Mouse (Mus musculus) stomach, embryonic 15.5 days (tissue): Measurements from ENCODE around the gene Metrn. TPM values are rescaled to one million over a fixed set of nuclear protein-coding genes. Genes with fewer than 3 reads are reported as not detected.

ENCODE experiments used
- ATAC-seq: fragments of 200-750 bp; cut with Nextera tagmentation; 2 replicates; pipeline ENCODE4 v1.8.0; 2017; ENCODE audit warnings: low read depth, moderate number of reproducible peaks, moderate TSS enrichment; ENCODE audit not compliant: insufficient read depth, low FRiP score
- H3K27ac ChIP-seq: fragments of 300-500 bp; sonication (generic); 2 replicates; pipeline ENCODE4 v1.5.1; 2015; ENCODE audit warnings: mild to moderate bottlenecking, inconsistent platforms
- H3K27me3 ChIP-seq: fragments of 300-500 bp; sonication (generic); replicated peaks from 2 replicates; pipeline ENCODE4 v1.6.1; 2015; ENCODE audit warnings: inconsistent platforms
- H3K36me3 ChIP-seq: fragments of 300-500 bp; sonication (generic); 2 replicates; pipeline ENCODE4 v1.6.1; 2015; ENCODE audit warnings: inconsistent platforms
- H3K4me1 ChIP-seq: fragments of 300-500 bp; sonication (generic); 2 replicates; pipeline ENCODE4 v1.6.1; 2015; ENCODE audit warnings: inconsistent platforms
- H3K4me2 ChIP-seq: fragments of 300-500 bp; sonication (generic); 2 replicates; pipeline ENCODE4 v1.6.1; 2015; ENCODE audit warnings: mild to moderate bottlenecking, inconsistent platforms
- H3K4me3 ChIP-seq: fragments of 300-500 bp; sonication (generic); replicated peaks from 2 replicates; pipeline ENCODE4 v1.5.1; 2015; ENCODE audit warnings: inconsistent platforms
- H3K9ac ChIP-seq: fragments of 300-500 bp; sonication (generic); 2 replicates; pipeline ENCODE4 v1.6.1; 2015; ENCODE audit warnings: inconsistent platforms
- H3K9me3 ChIP-seq: fragments of 300-500 bp; sonication (generic); 2 replicates; pipeline ENCODE4 v1.6.1; 2016; ENCODE audit warnings: inconsistent platforms
- WGBS: fragments of 180-500 bp; shearing (Covaris S2); methylation state at CpG from one replicate; pipeline ENCODE4 v1.1.7; 2015; 5-methylcytosine and 5-hydroxymethylcytosine counted together
- microRNA-seq: library from miRNA; unstranded; fragments of <30 nt; microRNA quantifications from one replicate; pipeline ENCODE4, GENCODE M21; 2016
- polyA plus RNA-seq: library from polyadenylated mRNA; unstranded; fragments of >200 nt; fragmentation: Nextera tagmentation; extraction: Ambion mirVana; gene quantifications from 2 replicates; pipeline ENCODE4 v1.2.1, GENCODE M21; 2015

Gene Metrn
- polyA plus RNA-seq, 1 experiment from 2014 or later = 46.6 TPM

- no peaks in the 10 kb centered on the region for H3K27me3 ChIP-seq
- no peaks in the 10 kb centered on the region for H3K36me3 ChIP-seq
- no peaks in the 10 kb centered on the region for H3K9me3 ChIP-seq
- peaks cover 11% of the 10 kb centered on the region for H3K4me1 ChIP-seq
- peak overlapping the region; percentile 41; the same call in 1 of the 2 replicates for H3K27ac ChIP-seq
- H3K4me3 ChIP-seq = no peak overlapping the region
- H3K9ac ChIP-seq = no peak overlapping the region
- peak; percentile 68 for ATAC-seq
- no peak overlapping the region for H3K4me2 ChIP-seq
- WGBS = 23% methylated on average over 4 of the region's 4 CpGs
Observed at GRCm38 (mm10) chr17:25755627-25756377, 41.1 kb downstream of the Metrn start.

DNA sequence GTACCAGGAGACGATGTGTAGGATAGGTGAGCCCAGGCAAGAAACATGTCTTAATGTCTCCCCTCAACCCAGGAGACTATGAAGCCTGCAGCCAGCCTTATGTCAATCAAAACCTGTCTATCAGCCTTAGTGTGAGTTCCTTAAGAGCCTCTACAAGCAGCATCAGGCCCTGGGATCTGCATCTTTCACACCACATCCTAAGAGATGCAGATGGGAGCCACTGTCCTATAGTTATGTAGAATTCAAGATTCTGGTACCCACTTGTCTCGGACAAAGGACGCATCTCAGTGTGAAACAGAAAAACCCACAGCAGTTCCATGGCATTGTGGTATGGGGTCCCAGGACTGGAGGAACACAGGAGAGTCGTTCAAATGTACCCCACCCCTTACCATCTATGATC, 41.9 kb downstream of the Metrn start:
- Histone ChIP-seq H3K4me1 (peaks cover 11% of the 10 kb centered on the region), H3K36me3 (no peaks in the 10 kb centered on the region), H3K27me3 (no peaks in the 10 kb centered on the region), H3K27ac (no peak overlapping the region), H3K4me2 (no peak overlapping the region), H3K9me3 (no peaks in the 10 kb centered on the region), H3K4me3 (no peak overlapping the region), H3K9ac (no peak overlapping the region)
- 71% methylated on average over 4 of the region's 4 CpGs for WGBS
- no peak for ATAC-seq

DNA sequence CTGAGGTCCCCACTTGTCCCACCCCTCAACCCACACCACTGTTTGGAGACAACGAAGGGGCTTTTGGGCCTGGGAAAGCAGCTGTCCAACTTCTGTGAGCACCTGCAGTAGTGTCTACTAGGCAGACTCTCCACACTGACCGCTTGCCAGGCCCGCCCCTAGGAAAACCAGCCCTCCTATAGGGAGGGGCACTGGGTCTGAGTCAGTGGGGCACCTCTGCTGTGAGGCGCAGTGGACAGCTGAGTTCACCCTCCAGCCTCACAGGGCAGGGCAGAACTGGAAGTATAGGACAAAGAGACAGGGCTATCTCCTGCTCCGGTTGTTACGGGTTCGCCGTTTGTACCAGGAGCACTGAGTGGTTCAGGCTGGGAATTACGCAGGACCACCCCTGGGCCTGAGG, 42.7 kb downstream of the Metrn start, which contains the start of gene Msln:
Gene Msln (minus strand): TSS at position 138 of the 400 bp plus-strand sequence.
- Histone ChIP-seq H3K27ac (no peak within 1 kb of the TSS), H3K27me3 (no peaks in the 10 kb centered on the region), H3K4me1 (peaks cover 11% of the 10 kb centered on the region), H3K36me3 (no peaks in the 10 kb centered on the region), H3K9ac (no peak within 1 kb of the TSS), H3K4me2 (peak within 1 kb of the TSS; percentile 19; the same call in 1 of the 2 replicates), H3K9me3 (no peaks in the 10 kb centered on the region), H3K4me3 (no peak within 1 kb of the TSS; the same call in 1 of the 2 replicates)
- WGBS = 70% methylated on average over 9 of the region's 9 CpGs
- ATAC-seq = peak; percentile 25; the same call in 1 of the 2 replicates

DNA sequence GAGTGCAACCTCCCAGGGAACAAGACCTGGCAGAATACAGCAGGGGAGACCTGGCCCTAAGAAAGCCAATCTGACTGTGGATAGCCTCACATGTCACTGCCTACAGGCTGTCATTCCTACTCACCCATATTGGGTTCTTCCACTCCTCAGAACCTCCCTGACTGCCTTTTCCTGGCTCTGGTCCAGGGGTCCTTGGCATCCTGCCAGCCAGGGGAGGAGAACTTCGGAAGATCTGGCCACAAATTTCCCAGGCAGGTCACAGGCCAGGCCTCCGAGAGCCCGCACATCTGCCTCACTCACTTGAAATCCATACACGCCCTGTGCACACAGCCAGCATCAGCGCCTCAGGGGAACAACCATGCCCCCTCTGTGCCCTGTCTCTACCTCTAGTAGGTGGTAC, 45.5 kb downstream of the Metrn start:
- Histone ChIP-seq H3K4me1 (peaks cover 8% of the 10 kb centered on the region), H3K4me3 (no peak overlapping the region), H3K9me3 (no peaks in the 10 kb centered on the region), H3K4me2 (no peak overlapping the region), H3K27me3 (no peaks in the 10 kb centered on the region), H3K9ac (no peak overlapping the region), H3K27ac (no peak overlapping the region), H3K36me3 (no peaks in the 10 kb centered on the region)
- WGBS = 17% methylated on average over 5 of the region's 5 CpGs
- no peak for ATAC-seq

GRCm38 (mm10) chr17:25749314-25749713, 47.6 kb downstream of the Metrn start:
- Histone ChIP-seq H3K27ac (no peak overlapping the region), H3K4me2 (no peak overlapping the region), H3K36me3 (no peaks in the 10 kb centered on the region), H3K9ac (no peak overlapping the region), H3K9me3 (no peaks in the 10 kb centered on the region), H3K4me1 (peaks cover 6% of the 10 kb centered on the region), H3K4me3 (no peak overlapping the region), H3K27me3 (no peaks in the 10 kb centered on the region)
- no peak for ATAC-seq
- WGBS = 84% methylated on average over 6 of the region's 6 CpGs

GRCm38 (mm10) chr17:25748238-25748637, 48.7 kb downstream of the Metrn start:
- ATAC-seq = no peak
- H3K9me3 ChIP-seq = no peaks in the 10 kb centered on the region

DNA sequence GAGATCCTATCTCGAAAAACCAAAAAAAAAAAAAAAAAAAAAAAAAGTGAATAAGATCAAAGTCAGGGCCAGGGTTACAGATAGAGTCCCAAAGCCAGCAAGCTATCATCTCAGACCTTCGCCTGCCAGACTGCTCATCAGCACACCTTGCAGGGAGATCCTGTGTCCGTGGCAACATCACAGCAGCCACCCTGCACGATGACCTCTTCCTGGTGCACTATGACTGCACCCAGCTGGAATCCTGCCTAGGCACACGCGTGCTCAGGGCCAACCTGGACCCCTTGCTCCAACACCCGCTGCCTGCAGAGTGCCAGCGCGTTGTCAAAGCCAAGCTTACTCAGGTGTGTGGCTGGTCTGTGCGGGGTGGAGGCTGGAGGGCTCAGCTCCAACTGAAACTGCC, 52.6 kb downstream of the Metrn start:
- no peak overlapping the region for H3K27ac ChIP-seq
- H3K4me3 ChIP-seq = no peak overlapping the region
- no peaks in the 10 kb centered on the region for H3K9me3 ChIP-seq
- WGBS = 72% methylated on average over 10 of the region's 10 CpGs
- no peaks in the 10 kb centered on the region for H3K27me3 ChIP-seq
- H3K36me3 ChIP-seq = no peaks in the 10 kb centered on the region
- no peaks in the 10 kb centered on the region for H3K4me1 ChIP-seq
- no peak overlapping the region for H3K4me2 ChIP-seq
- no peak overlapping the region for H3K9ac ChIP-seq
- ATAC-seq = no peak

More at GRCm38 (mm10) chr17:25748238-25748637, 48.7 kb downstream of the Metrn start:
- Histone ChIP-seq H3K9ac (no peak overlapping the region), H3K27ac (no peak overlapping the region), H3K4me1 (peaks cover 6% of the 10 kb centered on the region), H3K4me3 (no peak overlapping the region), H3K36me3 (no peaks in the 10 kb centered on the region), H3K4me2 (no peak overlapping the region), H3K27me3 (no peaks in the 10 kb centered on the region)
- WGBS = 92% methylated on average over 4 of the region's 4 CpGs

GRCm38 (mm10) chr17:25743831-25744230, 53.1 kb downstream of the Metrn start:
- H3K27me3 ChIP-seq = no peaks in the 10 kb centered on the region
- 88% methylated on average over 9 of the region's 9 CpGs for WGBS
- no peaks in the 10 kb centered on the region for H3K36me3 ChIP-seq
- no peak for ATAC-seq
- H3K4me3 ChIP-seq = no peak overlapping the region
- H3K4me1 ChIP-seq = no peaks in the 10 kb centered on the region
- no peak overlapping the region for H3K4me2 ChIP-seq
- H3K9me3 ChIP-seq = no peaks in the 10 kb centered on the region
- H3K27ac ChIP-seq = no peak overlapping the region
- H3K9ac ChIP-seq = no peak overlapping the region

Small RNAs within 50 kb of the gene (microRNA-seq; reads per million reads assigned to microRNA genes)
- gene Gm25083 (not detected), gene Mir3082 (not detected), gene Mir6966 (not detected)

Other genes starting within 250 kb of the Metrn start
- gene Sox8, start 226.4 kb downstream of the Metrn start, polyA plus RNA-seq = 5.8 and 6.0 TPM in 2 replicates
- 27.4 and 29.8 TPM in 2 replicates for gene Lmf1, start 218.1 kb downstream of the Metrn start, polyA plus RNA-seq
- 1.5 and 2.1 TPM in 2 replicates for gene Gng13, start 80.0 kb downstream of the Metrn start, polyA plus RNA-seq
- gene Chtf18, start 69.7 kb downstream of the Metrn start, polyA plus RNA-seq = 23.4 and 26.1 TPM in 2 replicates
- 18.3 and 19.1 TPM in 2 replicates for gene Rpusd1, start 69.5 kb downstream of the Metrn start, polyA plus RNA-seq
- gene Mslnl, start 61.1 kb downstream of the Metrn start, polyA plus RNA-seq = 0.06 TPM in 1 of 2 replicates, not detected in the other
- gene Msln, start 42.8 kb downstream of the Metrn start, polyA plus RNA-seq = 38.3 and 43.6 TPM in 2 replicates
- 26.9 and 28.5 TPM in 2 replicates for gene Narfl, start 23.4 kb downstream of the Metrn start, polyA plus RNA-seq
- gene Haghl, start 11.5 kb downstream of the Metrn start, polyA plus RNA-seq = 47.3 and 53.4 TPM in 2 replicates
- 0.24 and 0.26 TPM in 2 replicates for gene Ccdc78, start 10.6 kb downstream of the Metrn start, polyA plus RNA-seq
- 99.3 and 110 TPM in 2 replicates for gene Fam173a, start 4.2 kb downstream of the Metrn start, polyA plus RNA-seq
- gene AC134908.4, start 1.5 kb downstream of the Metrn start, polyA plus RNA-seq = not detected in 2 replicates
- 4.1 and 4.6 TPM in 2 replicates for gene Fbxl16, start 11.9 kb upstream of the Metrn start, polyA plus RNA-seq
- gene Wdr24, start 26.5 kb upstream of the Metrn start, polyA plus RNA-seq = 24.3 and 25.5 TPM in 2 replicates
- gene Jmjd8, start 31.7 kb upstream of the Metrn start, polyA plus RNA-seq = 50.5 and 54.6 TPM in 2 replicates
- 312 and 319 TPM in 2 replicates for gene Stub1, start 36.3 kb upstream of the Metrn start, polyA plus RNA-seq
- gene Rhbdl1, start 40.2 kb upstream of the Metrn start, polyA plus RNA-seq = 1.6 and 2.4 TPM in 2 replicates
- 1.6 and 2.7 TPM in 2 replicates for gene Gm20683, start 44.6 kb upstream of the Metrn start, polyA plus RNA-seq
- 23.1 and 23.6 TPM in 2 replicates for gene Rhot2, start 47.7 kb upstream of the Metrn start, polyA plus RNA-seq
- 21.0 and 22.9 TPM in 2 replicates for gene Wdr90, start 64.4 kb upstream of the Metrn start, polyA plus RNA-seq
- gene Mcrip2, start 71.6 kb upstream of the Metrn start, polyA plus RNA-seq = 52.2 and 54.2 TPM in 2 replicates
- gene Mettl26, start 77.9 kb upstream of the Metrn start, polyA plus RNA-seq = 67.4 and 68.3 TPM in 2 replicates
- gene Wfikkn1, start 83.7 kb upstream of the Metrn start, polyA plus RNA-seq = 0.39 and 0.55 TPM in 2 replicates
- gene Rab40c, start 122.6 kb upstream of the Metrn start, polyA plus RNA-seq = 27.1 and 27.3 TPM in 2 replicates
- 60.7 and 60.8 TPM in 2 replicates for gene Pigq, start 147.8 kb upstream of the Metrn start, polyA plus RNA-seq
- 0.30 TPM in 1 of 2 replicates, not detected in the other for gene Nhlrc4, start 147.8 kb upstream of the Metrn start, polyA plus RNA-seq
- gene A930017K11Rik, start 155.4 kb upstream of the Metrn start, polyA plus RNA-seq = 0.24 and 0.52 TPM in 2 replicates
- 20.4 and 22.8 TPM in 2 replicates for gene Capn15, start 188.7 kb upstream of the Metrn start, polyA plus RNA-seq